Mouse (Mus musculus) limb, embryonic 11.5 days (tissue): ENCODE measurements around the gene Pde1c. TPM values are rescaled to one million over a fixed set of nuclear protein-coding genes. Genes with fewer than 3 reads are reported as not detected.

Experiments
- ATAC-seq: fragments of 200-750 bp; cut with Nextera tagmentation; 2 replicates; pipeline ENCODE4 v1.8.0; 2017; ENCODE audit warnings: low read depth; ENCODE audit not compliant: insufficient number of reproducible peaks, low FRiP score, low TSS enrichment
- DNase-seq: peaks from one replicate; pipeline ENCODE4 v3.0.0-alpha.2; 2015; ENCODE audit warnings: low spot score
- H3K27ac ChIP-seq: fragments of 300-500 bp; sonication (generic); replicated peaks from 2 replicates; pipeline ENCODE4 v1.5.1; 2014; ENCODE audit warnings: low read depth, mild to moderate bottlenecking, low read length
- H3K27me3 ChIP-seq: fragments of 300-500 bp; sonication (generic); 2 replicates; pipeline ENCODE4 v1.6.1; 2014; ENCODE audit warnings: mild to moderate bottlenecking, low read length, mixed read lengths; ENCODE audit not compliant: control insufficient read depth, insufficient read depth
- H3K36me3 ChIP-seq: fragments of 300-500 bp; sonication (generic); 2 replicates; pipeline ENCODE4 v1.6.1; 2014; ENCODE audit warnings: mild to moderate bottlenecking, low read length, moderate library complexity, mixed read lengths; ENCODE audit not compliant: control insufficient read depth, insufficient read depth
- H3K4me1 ChIP-seq: fragments of 300-500 bp; sonication (generic); 2 replicates; pipeline ENCODE4 v1.6.1; 2014; ENCODE audit warnings: low read length, mixed read lengths; ENCODE audit not compliant: control insufficient read depth, insufficient read depth
- H3K4me2 ChIP-seq: fragments of 300-500 bp; sonication (generic); 2 replicates; pipeline ENCODE4 v1.6.1; 2014; ENCODE audit warnings: low read depth, mild to moderate bottlenecking, moderate library complexity; ENCODE audit not compliant: severe bottlenecking
- H3K4me3 ChIP-seq: fragments of 300-500 bp; sonication (generic); 2 replicates; pipeline ENCODE4 v1.5.1; 2014; ENCODE audit warnings: low read depth, low read length
- H3K9ac ChIP-seq: fragments of 300-500 bp; sonication (generic); 2 replicates; pipeline ENCODE4 v1.6.1; 2014; ENCODE audit warnings: mild to moderate bottlenecking, low read length
- H3K9me3 ChIP-seq: fragments of 300-500 bp; sonication (generic); 2 replicates; pipeline ENCODE4 v1.6.1; 2016; ENCODE audit warnings: low read length; ENCODE audit not compliant: control insufficient read depth
- WGBS: fragments of 180-500 bp; shearing (Covaris S2); extraction: QIAGEN DNeasy Blood & Tissue Kit; methylation state at CpG from one replicate; pipeline ENCODE4 v1.1.7; 2014; 5-methylcytosine and 5-hydroxymethylcytosine counted together
- polyA plus RNA-seq: library from polyadenylated mRNA; unstranded; fragments of >200 nt; fragmentation: Nextera tagmentation; extraction: Ambion mirVana; gene quantifications from 2 replicates; pipeline ENCODE4 v1.2.1, GENCODE M21; 2014

Gene Pde1c
- polyA plus RNA-seq, 1 experiment from 2014 or later, result 1.7 TPM

GRCm38 (mm10) chr6:56558711-56559110 is 10.2 kb downstream of the Pde1c start:
- no peaks in the 10 kb centered on the region for H3K9me3 ChIP-seq
- 90% methylated on average over 2 of the region's 2 CpGs for WGBS
- DNase-seq (no peak), ATAC-seq (no peak)
- H3K36me3 ChIP-seq, result no peaks in the 10 kb centered on the region
- H3K9ac ChIP-seq, result no peak overlapping the region
- H3K27me3 ChIP-seq, result no peaks in the 10 kb centered on the region
- no peak overlapping the region for H3K27ac ChIP-seq
- H3K4me2 ChIP-seq, result no peak overlapping the region
- H3K4me1 ChIP-seq, result no peaks in the 10 kb centered on the region
- H3K4me3 ChIP-seq, result no peak overlapping the region

- DNase-seq (no peak), ATAC-seq (no peak)
- no peak overlapping the region for H3K4me2 ChIP-seq
- H3K9me3 ChIP-seq, result no peaks in the 10 kb centered on the region
- no peak overlapping the region for H3K9ac ChIP-seq
- no peak overlapping the region for H3K4me3 ChIP-seq
- no peaks in the 10 kb centered on the region for H3K36me3 ChIP-seq
- no peaks in the 10 kb centered on the region for H3K4me1 ChIP-seq
- WGBS, result 78% methylated on average over 3 of the region's 3 CpGs
- H3K27ac ChIP-seq, result no peak overlapping the region
- no peaks in the 10 kb centered on the region for H3K27me3 ChIP-seq
Measured at GRCm38 (mm10) chr6:56555848-56556247, 13.1 kb downstream of the Pde1c start.

- Histone ChIP-seq H3K9me3 (no peaks in the 10 kb centered on the region), H3K4me3 (no peak overlapping the region), H3K4me1 (no peaks in the 10 kb centered on the region), H3K36me3 (no peaks in the 10 kb centered on the region), H3K27me3 (no peaks in the 10 kb centered on the region), H3K9ac (no peak overlapping the region), H3K27ac (no peak overlapping the region), H3K4me2 (no peak overlapping the region)
- ATAC-seq (no peak), DNase-seq (no peak)
- 64% methylated on average over 4 of the region's 4 CpGs for WGBS
Measured at GRCm38 (mm10) chr6:56555382-56555781, 13.5 kb downstream of the Pde1c start.

GRCm38 (mm10) chr6:56551022-56551421 is 17.9 kb downstream of the Pde1c start:
- ATAC-seq (no peak), DNase-seq (no peak)
- Histone ChIP-seq H3K9me3 (no peaks in the 10 kb centered on the region), H3K4me1 (no peaks in the 10 kb centered on the region), H3K9ac (no peak overlapping the region), H3K27ac (no peak overlapping the region), H3K27me3 (no peaks in the 10 kb centered on the region), H3K4me2 (no peak overlapping the region), H3K36me3 (no peaks in the 10 kb centered on the region), H3K4me3 (no peak overlapping the region)
- 80% methylated on average over 4 of the region's 4 CpGs for WGBS

DNA sequence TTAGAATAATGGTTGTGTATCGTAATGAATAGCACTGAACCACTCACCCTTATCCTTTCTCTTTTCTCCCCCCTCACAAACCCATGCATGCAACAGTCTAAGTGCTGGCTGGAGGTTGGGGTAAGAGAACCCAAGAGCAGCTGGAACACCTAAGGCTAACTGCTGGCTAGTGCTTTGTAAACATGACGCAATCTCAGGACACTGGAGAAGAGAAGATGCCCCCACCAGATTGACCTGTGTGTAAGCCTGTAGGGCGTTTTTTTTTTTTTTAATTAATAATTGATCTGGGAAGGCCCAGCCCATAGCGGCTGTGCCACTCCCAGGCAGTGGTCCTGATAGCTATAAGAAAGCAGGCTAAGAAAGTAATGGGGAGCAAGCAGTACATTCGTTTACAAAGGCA is 28.7 kb downstream of the Pde1c start:
- 79% methylated on average over 5 of the region's 5 CpGs for WGBS

DNA sequence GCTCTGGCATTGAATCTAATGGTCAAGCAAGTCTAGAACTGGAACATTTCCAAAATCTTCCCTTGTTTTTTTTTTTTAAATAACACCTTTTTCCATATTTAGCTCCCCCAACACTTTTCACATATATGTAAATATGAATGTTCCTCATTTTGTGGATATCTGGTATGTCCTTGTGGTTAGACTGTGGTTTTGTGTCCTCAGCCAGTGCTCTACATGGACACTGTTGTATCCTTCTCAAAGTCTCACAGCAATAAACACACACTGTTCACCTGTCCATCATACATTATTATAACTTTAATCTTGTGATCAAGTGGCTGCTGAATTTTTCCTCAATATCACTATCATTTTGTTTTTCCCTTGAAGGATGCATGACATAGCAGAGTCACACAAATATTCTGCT is 34.2 kb downstream of the Pde1c start:
- H3K4me1 ChIP-seq, result no peaks in the 10 kb centered on the region
- H3K27ac ChIP-seq, result no peak overlapping the region
- ATAC-seq (no peak), DNase-seq (no peak)
- no peak overlapping the region for H3K4me3 ChIP-seq
- no peak overlapping the region for H3K9ac ChIP-seq
- no peaks in the 10 kb centered on the region for H3K36me3 ChIP-seq
- H3K4me2 ChIP-seq, result no peak overlapping the region
- no peaks in the 10 kb centered on the region for H3K27me3 ChIP-seq
- H3K9me3 ChIP-seq, result no peaks in the 10 kb centered on the region

More for the DNA sequence above, 28.7 kb downstream of the Pde1c start:
- ATAC-seq, result no peak
- no peak overlapping the region for H3K4me2 ChIP-seq
- DNase-seq, result no peak
- H3K4me3 ChIP-seq, result no peak overlapping the region
- H3K9ac ChIP-seq, result no peak overlapping the region
- no peak overlapping the region for H3K27ac ChIP-seq
- no peaks in the 10 kb centered on the region for H3K9me3 ChIP-seq
- H3K36me3 ChIP-seq, result no peaks in the 10 kb centered on the region
- H3K27me3 ChIP-seq, result no peaks in the 10 kb centered on the region
- no peaks in the 10 kb centered on the region for H3K4me1 ChIP-seq

DNA sequence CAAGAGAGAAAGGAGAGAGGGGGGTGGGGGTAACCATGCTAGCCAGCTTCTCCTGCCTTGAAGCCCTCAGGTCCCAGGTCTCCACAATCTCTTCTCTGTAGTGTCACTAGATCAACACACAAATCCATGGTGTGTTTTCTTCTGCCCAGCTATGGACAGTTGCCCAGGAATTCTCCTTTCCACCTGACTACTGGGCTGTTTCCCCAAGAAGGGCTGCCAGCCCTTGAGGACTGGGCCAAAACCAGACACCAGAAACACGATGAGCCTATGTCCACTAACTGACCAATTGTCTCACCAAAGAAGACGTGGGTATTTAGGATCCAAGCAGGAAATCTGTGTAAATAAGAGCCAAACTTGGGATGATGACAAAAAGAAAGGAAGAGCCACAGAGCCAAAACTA is 36.6 kb downstream of the Pde1c start:
- H3K4me2 ChIP-seq, result no peak overlapping the region
- no peaks in the 10 kb centered on the region for H3K36me3 ChIP-seq
- no peak for DNase-seq
- no peaks in the 10 kb centered on the region for H3K4me1 ChIP-seq
- WGBS, result 79% methylated on average over 2 of the region's 2 CpGs
- H3K4me3 ChIP-seq, result no peak overlapping the region
- no peak for ATAC-seq
- no peak overlapping the region for H3K27ac ChIP-seq
- H3K27me3 ChIP-seq, result no peaks in the 10 kb centered on the region
- no peak overlapping the region for H3K9ac ChIP-seq
- no peaks in the 10 kb centered on the region for H3K9me3 ChIP-seq

DNA sequence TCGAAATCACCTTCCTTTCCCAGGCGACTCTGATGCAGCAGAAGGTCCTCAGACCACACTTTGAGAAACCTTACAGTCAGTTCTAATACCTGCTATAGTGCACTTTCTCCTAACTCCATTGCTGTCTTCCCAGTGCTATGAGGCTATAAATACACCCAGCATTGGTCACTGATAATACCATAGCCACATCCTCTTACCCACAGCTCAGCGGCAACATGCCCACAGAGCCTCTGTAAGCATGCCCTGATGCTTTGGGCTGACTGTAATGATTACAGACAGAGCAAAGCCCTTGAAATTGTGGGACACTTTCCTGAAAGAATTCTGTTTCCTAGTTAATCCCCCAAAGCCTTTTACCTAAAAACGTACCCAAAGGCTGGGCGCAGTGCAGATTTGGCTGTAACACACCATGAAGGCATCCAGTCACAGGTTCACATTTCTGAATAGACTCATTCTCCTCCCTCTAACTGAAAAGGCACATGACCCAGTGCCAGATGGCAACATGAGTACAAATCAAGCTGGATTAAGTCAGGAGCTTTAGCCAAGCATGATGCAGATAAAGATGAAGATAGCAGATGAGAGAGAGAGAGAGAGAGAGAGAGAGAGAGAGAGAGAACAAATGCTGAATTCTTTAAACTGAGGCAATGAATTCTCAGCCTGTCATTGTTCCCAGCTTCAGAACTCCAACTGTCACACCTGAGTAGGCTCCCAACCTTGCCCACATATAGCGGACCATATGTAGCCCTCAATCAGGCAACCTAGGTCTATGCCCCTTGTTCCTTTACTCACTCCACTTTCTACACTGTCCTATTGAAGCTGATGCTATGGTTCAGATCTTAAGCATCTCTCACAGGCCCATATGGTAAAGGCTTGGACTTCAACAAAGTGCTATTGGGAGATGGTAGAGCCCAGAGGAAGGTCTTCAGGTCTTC is 44.7 kb downstream of the Pde1c start:
- Histone ChIP-seq H3K27ac (no peak overlapping the region), H3K4me2 (no peak overlapping the region), H3K9ac (no peak overlapping the region), H3K27me3 (no peaks in the 10 kb centered on the region), H3K36me3 (no peaks in the 10 kb centered on the region), H3K9me3 (no peaks in the 10 kb centered on the region), H3K4me1 (no peaks in the 10 kb centered on the region), H3K4me3 (no peak overlapping the region)
- DNase-seq, result no peak
- no peak for ATAC-seq
- WGBS, result 82% methylated on average over 6 of the region's 6 CpGs

- Histone ChIP-seq H3K27ac (no peak overlapping the region), H3K4me2 (no peak overlapping the region), H3K9ac (no peak overlapping the region), H3K27me3 (no peaks in the 10 kb centered on the region), H3K4me1 (no peaks in the 10 kb centered on the region), H3K36me3 (no peaks in the 10 kb centered on the region), H3K9me3 (no peaks in the 10 kb centered on the region), H3K4me3 (no peak overlapping the region)
- WGBS, result 77% methylated on average over 5 of the region's 5 CpGs
- DNase-seq (no peak), ATAC-seq (no peak)
Measured at GRCm38 (mm10) chr6:56489161-56489560, 79.7 kb downstream of the Pde1c start.
